ENCODE assay signal across 19 mouse cellular contexts in the genomic region with DNA sequence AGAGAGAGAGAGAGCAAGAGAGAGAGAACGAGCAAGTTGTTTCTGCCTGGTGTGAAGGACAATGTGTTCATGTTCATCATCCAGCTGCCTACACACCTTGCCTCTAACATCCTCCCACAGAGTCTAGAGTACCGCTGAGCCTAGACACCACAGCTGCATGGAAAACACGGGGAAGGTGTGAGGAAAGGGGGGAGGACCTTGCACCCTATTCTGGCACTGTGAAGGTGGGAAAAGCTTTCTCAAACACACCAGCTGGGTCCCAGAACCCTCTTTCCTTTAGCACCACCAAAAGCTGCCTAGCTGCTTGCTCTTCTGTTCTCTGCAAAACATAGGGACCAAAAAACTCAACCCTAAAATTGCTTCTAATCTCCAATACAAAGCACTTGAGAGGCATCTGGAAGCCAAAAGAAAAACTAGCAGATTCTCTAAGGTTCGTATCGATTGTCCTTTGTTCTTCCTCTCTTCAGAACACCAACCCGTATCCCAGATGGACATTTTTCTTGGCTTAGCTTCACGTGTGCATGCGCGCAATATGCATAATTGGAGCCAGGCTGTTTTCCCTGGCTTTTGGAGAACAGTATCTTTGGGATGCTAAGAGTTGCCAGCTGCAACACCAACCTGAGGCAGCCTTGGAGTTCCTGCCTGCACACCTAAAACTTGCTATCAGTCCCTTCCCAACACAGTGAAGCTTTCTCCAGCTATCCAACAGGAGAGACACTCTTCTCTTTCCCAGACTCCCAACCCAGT. TPM values are rescaled to one million over a fixed set of nuclear protein-coding genes. Genes with fewer than 3 reads are reported as not detected.
DNase-seq lines count a peak whose midpoint lies in the region; ATAC-seq and TF ChIP-seq lines count a peak whose summit lies in the region.
"Had no signal": no experiment of that assay in that cellular context is flagged by ENCODE, and none has a peak within 500 bp of the region (broad histone marks: within the 10 kb centered on the region; RNA-seq: fewer than 3 reads in every experiment).

No protein-coding gene starts in this region.

- WGBS in embryonic facial prominence, embryonic 12.5 days = 57% methylated on average over 9 of the region's 9 CpGs

- no peak for TF ChIP-seq CTCF in left cerebral cortex, adult 2 months (IDR thresholded peaks at IDR 0.05)

- no peak overlapping the region for H3K9ac ChIP-seq in embryonic facial prominence, embryonic 12.5 days
- H3K9ac ChIP-seq: forebrain, embryonic 15.5 days; hindbrain, embryonic 15.5 days; neural tube, embryonic 12.5 days; stomach, embryonic 15.5 days had no signal

- H3K27ac ChIP-seq in left cerebral cortex, adult 2 months = no peak overlapping the region
- H3K27ac ChIP-seq in embryonic facial prominence, embryonic 12.5 days = 0 out of 2 replicates have a peak overlapping the region, but pooled peaks have one; percentile 47
- H3K27ac ChIP-seq: forebrain, embryonic 15.5 days; heart, embryonic 10.5 days; hindbrain, embryonic 15.5 days; neural tube, embryonic 12.5 days; stomach, embryonic 15.5 days had no signal

- intact Hi-C loops in left cerebral cortex, adult 2 months (cut with DNase I) = loop anchor here (10.0 kb wide), 1 partner anchor 288 kb away; no protein-coding TSS in a partner anchor
- intact Hi-C loops in left cerebral cortex, postnatal 4 days (cut with DNase I) = no loop called here

- no peaks in the 10 kb centered on the region for H3K27me3 ChIP-seq in embryonic facial prominence, embryonic 12.5 days
- H3K27me3 ChIP-seq: hindbrain, embryonic 15.5 days; neural tube, embryonic 12.5 days; stomach, embryonic 15.5 days had no signal

- no peak overlapping the region for H3K4me2 ChIP-seq in embryonic facial prominence, embryonic 12.5 days (replicated peaks)
- H3K4me2 ChIP-seq: forebrain, embryonic 15.5 days; hindbrain, embryonic 15.5 days; neural tube, embryonic 12.5 days; stomach, embryonic 15.5 days had no signal

- H3K4me1 ChIP-seq in embryonic facial prominence, embryonic 12.5 days = peaks cover 29% of the 10 kb centered on the region
- H3K4me1 ChIP-seq: forebrain, embryonic 15.5 days; neural tube, embryonic 12.5 days had no signal

- H3K9me3 ChIP-seq in embryonic facial prominence, embryonic 12.5 days = no peaks in the 10 kb centered on the region
- H3K9me3 ChIP-seq: forebrain, embryonic 15.5 days; heart, embryonic 10.5 days; hindbrain, embryonic 15.5 days; stomach, embryonic 15.5 days had no signal

- no peak for ATAC-seq in embryonic facial prominence, embryonic 12.5 days (ENCODE audit: insufficient number of reproducible peaks, insufficient read depth, low FRiP score, low TSS enrichment)
- ATAC-seq: forebrain, embryonic 15.5 days had no signal

- no peak overlapping the region for H3K4me3 ChIP-seq in left cerebral cortex, adult 2 months
- H3K4me3 ChIP-seq in embryonic facial prominence, embryonic 12.5 days = no peak overlapping the region
- H3K4me3 ChIP-seq: forebrain, embryonic 15.5 days; heart, embryonic 10.5 days; hindbrain, embryonic 15.5 days; neural tube, embryonic 12.5 days; stomach, embryonic 15.5 days had no signal

- peaks cover 4% of the 10 kb centered on the region; the same call in 1 of the 2 replicates for H3K36me3 ChIP-seq in embryonic facial prominence, embryonic 12.5 days
- H3K36me3 ChIP-seq: forebrain, embryonic 15.5 days; hindbrain, embryonic 15.5 days; neural tube, embryonic 12.5 days; stomach, embryonic 15.5 days had no signal

- DNase-seq in cerebellum, postnatal 25 days = peak; percentile 44 to 52
- no peak for DNase-seq in cerebellum, adult 11 months
- peak; percentile 8 to 17 for DNase-seq in left cerebral cortex, adult 18-20 months (ENCODE audit: low spot score in 2 of 2)
- no peak for DNase-seq in left cerebral cortex, adult 2 months (ENCODE audit: extremely low spot score in 1 of 2, low spot score in 2 of 2)
- DNase-seq in telencephalon, adult 2 months (ENCODE audit: low read depth, low spot score) = peak; percentile 42
- no peak for DNase-seq in left cerebral cortex, postnatal 4 days
- DNase-seq: cerebellum, adult 8-10 months; gastrocnemius, postnatal 10 days; kidney, adult 11 months; kidney, postnatal 14 days; liver; lung, adult 2 months; thymus, postnatal 14 days had no signal

RNA-seq across cellular contexts. Expression of gene Tgfbr3, which starts 6.7 kb away (rescaled TPM):
- total RNA-seq in left cerebral cortex, adult 18-20 months (2021) = 10 to 100 TPM; 12.2 to 13.4 TPM
- 10 to 100 TPM; 10.8 to 11.3 TPM for total RNA-seq in left cerebral cortex, adult 2 months (2021)
- polyA plus RNA-seq in embryonic facial prominence, embryonic 12.5 days (2016; fragmentation: Nextera tagmentation; extraction: Ambion mirVana) = 25.3 and 27.5 TPM in 2 replicates
- total RNA-seq in left cerebral cortex, postnatal 4 days (2021) = 1 to 10 TPM; 6.7 to 8.7 TPM

RNA-seq across cellular contexts. Expression of gene Brdt, which starts 48.2 kb away (rescaled TPM):
- total RNA-seq in left cerebral cortex, adult 18-20 months (2021) = 10 to 100 TPM; 16.4 to 16.6 TPM
- 10 to 100 TPM; 13.2 to 17.7 TPM for total RNA-seq in left cerebral cortex, adult 2 months (2021)
- 4.8 and 5.2 TPM in 2 replicates for polyA plus RNA-seq in embryonic facial prominence, embryonic 12.5 days (2016; fragmentation: Nextera tagmentation; extraction: Ambion mirVana)
- 10 to 100 TPM; 11.0 to 12.8 TPM for total RNA-seq in left cerebral cortex, postnatal 4 days (2021)

Comparison
In these comparisons a context has a peak if more than half of its experiments do, and no peak if none do; other contexts are left out.
1. DNase-seq: peak in cerebellum, postnatal 25 days (2 of 2), left cerebral cortex, adult 18-20 months (2 of 2) and telencephalon, adult 2 months (single experiment); none in cerebellum, adult 11 months (single experiment), left cerebral cortex, adult 2 months (0 of 2) and left cerebral cortex, postnatal 4 days (single experiment).